Mouse (Mus musculus): ENCODE results near the gene Ralgps2. TPM values are rescaled to one million over a fixed set of nuclear protein-coding genes. Genes with fewer than 3 reads are reported as not detected.

Gene Ralgps2
- total and polyA plus RNA-seq, 2 experiments from 2014 or later = 68.8 to 70.4 TPM

DNA sequence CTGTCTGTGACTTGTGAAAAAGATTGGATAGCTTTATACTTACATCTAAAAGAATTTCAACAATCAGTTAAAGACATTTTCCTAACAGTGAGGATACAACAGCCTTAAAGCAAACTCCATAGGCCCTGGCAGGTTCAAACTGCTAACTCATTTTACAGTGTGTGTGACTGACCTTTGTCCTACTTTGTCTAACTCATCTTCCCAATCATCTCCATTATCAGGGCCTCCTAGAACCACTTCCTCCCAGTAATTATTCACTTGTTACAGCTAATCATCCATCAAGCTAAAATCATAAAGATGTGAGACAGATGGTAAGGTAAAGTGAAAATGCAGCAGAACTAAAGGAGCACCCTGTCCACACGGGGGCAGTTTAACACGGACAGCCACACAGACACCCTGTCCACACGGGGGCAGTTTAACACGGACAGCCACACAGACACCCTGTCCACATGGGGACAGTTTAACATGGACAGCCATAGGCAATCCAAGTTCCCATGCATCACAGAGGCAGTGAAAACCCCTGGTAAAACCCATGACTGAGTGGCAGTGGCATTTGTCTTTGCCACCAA lies 77.9 kb downstream of the Ralgps2 start:
- TF ChIP-seq CTCF (IDR thresholded peaks at IDR 0.05) = peak; percentile 57
- WGBS = 47% methylated on average over 4 of the region's 4 CpGs
- Histone ChIP-seq H3K9me3 (ENCODE audit: low read length) (no peaks in the 10 kb centered on the region), H3K4me3 (ENCODE audit: low read depth, low read length) (no peak overlapping the region), H3K27ac (ENCODE audit: low read depth, low read length) (no peak overlapping the region), H3K4me2 (ENCODE audit: low read depth, low read length, poor library complexity, severe bottlenecking) (no peak overlapping the region), H3K9ac (replicated peaks; ENCODE audit: low read length, poor library complexity, severe bottlenecking) (no peak overlapping the region), H3K27me3 (ENCODE audit: insufficient read depth, low read length) (no peaks in the 10 kb centered on the region), H3K36me3 (ENCODE audit: insufficient read depth, low read length) (no peaks in the 10 kb centered on the region), H3K4me1 (ENCODE audit: insufficient read depth, low read length) (no peaks in the 10 kb centered on the region)
- DNase-seq (ENCODE audit: low spot score) (no peak), ATAC-seq (ENCODE audit: low FRiP score) (no peak)

DNA sequence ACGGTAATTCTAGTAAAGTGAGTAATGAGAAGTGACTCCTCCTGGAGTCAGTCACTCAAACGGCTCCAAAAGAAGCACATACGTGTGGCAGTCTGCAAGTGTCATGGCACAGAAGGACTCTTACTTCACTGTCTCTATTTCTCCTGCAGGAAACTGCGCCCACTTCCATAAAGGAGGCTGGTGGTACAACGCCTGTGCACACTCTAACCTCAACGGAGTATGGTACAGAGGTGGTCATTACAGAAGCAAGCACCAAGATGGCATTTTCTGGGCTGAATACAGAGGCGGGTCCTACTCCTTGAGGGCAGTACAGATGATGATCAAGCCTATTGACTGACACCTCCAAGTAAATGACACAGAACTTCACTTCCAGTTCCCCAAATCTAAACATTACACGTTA lies 79.2 kb downstream of the Ralgps2 start:
- ATAC-seq (ENCODE audit: low FRiP score) (no peak), DNase-seq (ENCODE audit: low spot score) (no peak)
- 91% methylated on average over 8 of the region's 8 CpGs for WGBS
- Histone ChIP-seq H3K9ac (replicated peaks; ENCODE audit: low read length, poor library complexity, severe bottlenecking) (no peak overlapping the region), H3K9me3 (ENCODE audit: low read length) (no peaks in the 10 kb centered on the region), H3K27me3 (ENCODE audit: insufficient read depth, low read length) (no peaks in the 10 kb centered on the region), H3K4me2 (ENCODE audit: low read depth, low read length, poor library complexity, severe bottlenecking) (no peak overlapping the region), H3K4me1 (ENCODE audit: insufficient read depth, low read length) (no peaks in the 10 kb centered on the region), H3K36me3 (ENCODE audit: insufficient read depth, low read length) (no peaks in the 10 kb centered on the region), H3K27ac (ENCODE audit: low read depth, low read length) (no peak overlapping the region), H3K4me3 (ENCODE audit: low read depth, low read length) (no peak overlapping the region)
- no peak for TF ChIP-seq CTCF (IDR thresholded peaks at IDR 0.05)

DNA sequence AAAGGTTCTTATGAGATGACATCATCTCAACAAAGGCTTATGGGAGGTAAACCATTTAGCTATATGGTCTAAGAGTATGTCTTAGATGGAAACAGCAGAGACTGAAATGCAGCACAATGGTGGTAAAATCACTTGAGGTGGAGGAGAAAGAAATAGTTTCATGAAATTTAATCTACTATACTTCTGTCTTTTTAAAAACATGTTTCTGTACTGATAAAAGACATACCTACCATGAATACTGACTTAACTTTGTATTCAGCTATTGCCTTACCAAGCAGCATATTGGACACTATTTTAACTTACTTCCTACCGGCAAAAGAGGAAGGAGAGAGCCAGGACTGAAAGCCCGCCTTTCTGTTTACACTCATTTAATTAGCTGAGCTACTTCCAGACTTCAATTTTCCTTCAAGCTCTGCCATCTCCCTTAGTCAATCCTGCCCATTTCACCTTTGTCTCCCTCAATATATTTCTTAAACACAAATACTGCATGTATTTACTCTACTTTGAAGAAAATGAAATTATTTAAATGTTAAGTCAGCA lies 79.6 kb downstream of the Ralgps2 start:
- Histone ChIP-seq H3K4me3 (ENCODE audit: low read depth, low read length) (no peak overlapping the region), H3K36me3 (ENCODE audit: insufficient read depth, low read length) (no peaks in the 10 kb centered on the region), H3K9ac (replicated peaks; ENCODE audit: low read length, poor library complexity, severe bottlenecking) (no peak overlapping the region), H3K9me3 (ENCODE audit: low read length) (no peaks in the 10 kb centered on the region), H3K27me3 (ENCODE audit: insufficient read depth, low read length) (no peaks in the 10 kb centered on the region), H3K27ac (ENCODE audit: low read depth, low read length) (no peak overlapping the region), H3K4me2 (ENCODE audit: low read depth, low read length, poor library complexity, severe bottlenecking) (no peak overlapping the region), H3K4me1 (ENCODE audit: insufficient read depth, low read length) (no peaks in the 10 kb centered on the region)
- WGBS = 76% methylated on average over 2 of the region's 2 CpGs
- ATAC-seq (ENCODE audit: low FRiP score) = no peak
- DNase-seq (ENCODE audit: low spot score) = no peak
- TF ChIP-seq CTCF (IDR thresholded peaks at IDR 0.05) = no peak

GRCm38 (mm10) chr1:156859156-156859555 lies 80.3 kb downstream of the Ralgps2 start:
- DNase-seq (ENCODE audit: low spot score) (no peak), ATAC-seq (ENCODE audit: low FRiP score) (no peak)
- Histone ChIP-seq H3K9me3 (ENCODE audit: low read length) (no peaks in the 10 kb centered on the region), H3K9ac (replicated peaks; ENCODE audit: low read length, poor library complexity, severe bottlenecking) (no peak overlapping the region), H3K4me1 (ENCODE audit: insufficient read depth, low read length) (no peaks in the 10 kb centered on the region), H3K4me3 (ENCODE audit: low read depth, low read length) (no peak overlapping the region), H3K4me2 (ENCODE audit: low read depth, low read length, poor library complexity, severe bottlenecking) (no peak overlapping the region), H3K36me3 (ENCODE audit: insufficient read depth, low read length) (no peaks in the 10 kb centered on the region), H3K27me3 (ENCODE audit: insufficient read depth, low read length) (no peaks in the 10 kb centered on the region), H3K27ac (ENCODE audit: low read depth, low read length) (no peak overlapping the region)
- no peak for TF ChIP-seq CTCF (IDR thresholded peaks at IDR 0.05)
- WGBS = 89% methylated on average over 2 of the region's 2 CpGs

- Histone ChIP-seq H3K4me1 (ENCODE audit: insufficient read depth, low read length) (no peaks in the 10 kb centered on the region), H3K9me3 (ENCODE audit: low read length) (no peaks in the 10 kb centered on the region), H3K4me3 (ENCODE audit: low read depth, low read length) (no peak overlapping the region), H3K9ac (replicated peaks; ENCODE audit: low read length, poor library complexity, severe bottlenecking) (no peak overlapping the region), H3K27me3 (ENCODE audit: insufficient read depth, low read length) (no peaks in the 10 kb centered on the region), H3K4me2 (ENCODE audit: low read depth, low read length, poor library complexity, severe bottlenecking) (no peak overlapping the region), H3K27ac (ENCODE audit: low read depth, low read length) (no peak overlapping the region), H3K36me3 (ENCODE audit: insufficient read depth, low read length) (no peaks in the 10 kb centered on the region)
- 69% methylated on average over 2 of the region's 2 CpGs for WGBS
- TF ChIP-seq CTCF (IDR thresholded peaks at IDR 0.05) = no peak
- ATAC-seq (ENCODE audit: low FRiP score) = no peak
- no peak for DNase-seq (ENCODE audit: low spot score)
Observed at GRCm38 (mm10) chr1:156856666-156857065, 82.8 kb downstream of the Ralgps2 start.

GRCm38 (mm10) chr1:156854558-156854957 lies 84.9 kb downstream of the Ralgps2 start:
- 95% methylated on average over 4 of the region's 4 CpGs for WGBS
- TF ChIP-seq CTCF (IDR thresholded peaks at IDR 0.05) = no peak
- ATAC-seq (ENCODE audit: low FRiP score) = no peak

More at GRCm38 (mm10) chr1:156854558-156854957, 84.9 kb downstream of the Ralgps2 start:
- Histone ChIP-seq H3K4me1 (ENCODE audit: insufficient read depth, low read length) (no peaks in the 10 kb centered on the region), H3K36me3 (ENCODE audit: insufficient read depth, low read length) (no peaks in the 10 kb centered on the region), H3K9me3 (ENCODE audit: low read length) (no peaks in the 10 kb centered on the region), H3K9ac (replicated peaks; ENCODE audit: low read length, poor library complexity, severe bottlenecking) (no peak overlapping the region), H3K27ac (ENCODE audit: low read depth, low read length) (no peak overlapping the region), H3K27me3 (ENCODE audit: insufficient read depth, low read length) (no peaks in the 10 kb centered on the region), H3K4me3 (ENCODE audit: low read depth, low read length) (no peak overlapping the region), H3K4me2 (ENCODE audit: low read depth, low read length, poor library complexity, severe bottlenecking) (no peak overlapping the region)
- no peak for DNase-seq (ENCODE audit: low spot score)

Data from midbrain, postnatal 0 days (tissue).